Mouse (Mus musculus): ENCODE results near the gene Myof.

The Myof gene

DNA sequence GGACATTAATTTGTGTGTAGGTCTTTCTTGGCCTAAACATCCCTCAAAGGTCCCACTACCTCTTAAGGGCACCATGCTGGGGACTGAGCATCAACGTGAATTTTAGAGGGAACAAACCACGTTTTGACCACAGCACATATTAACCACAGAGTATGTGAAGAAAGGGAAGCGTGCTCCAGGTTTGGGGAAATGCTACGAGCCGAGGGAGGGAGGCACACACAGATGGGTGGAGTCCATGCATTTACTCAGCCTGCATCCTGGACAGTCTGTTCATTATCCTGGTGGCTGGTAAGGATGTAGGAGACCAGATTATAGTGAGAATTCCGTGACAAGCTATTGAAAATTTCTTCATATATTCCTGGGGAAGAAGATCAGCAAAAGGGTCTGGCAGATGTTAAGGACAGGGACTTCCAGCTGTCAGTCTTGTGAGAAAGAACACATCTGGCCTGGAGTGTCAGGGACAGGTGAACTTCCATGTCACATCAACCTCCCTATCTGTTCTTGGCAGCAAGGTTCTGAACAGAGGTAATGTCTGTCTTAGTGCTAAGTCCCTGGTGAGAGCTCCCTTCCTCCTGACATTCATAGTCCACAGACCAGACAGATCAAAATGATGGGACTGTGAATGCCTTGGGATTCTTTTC is 166.7 kb downstream of the Myof start:
- DNase-seq (ENCODE audit: low spot score in 2 of 2) = no peak

- no peak for DNase-seq (ENCODE audit: low spot score in 2 of 2)
Observed at GRCm38 (mm10) chr19:37873499-37873898, 169.9 kb downstream of the Myof start.

- no peak for DNase-seq (ENCODE audit: low spot score in 2 of 2)
Observed at GRCm38 (mm10) chr19:37867592-37867991, 175.8 kb downstream of the Myof start.

DNA sequence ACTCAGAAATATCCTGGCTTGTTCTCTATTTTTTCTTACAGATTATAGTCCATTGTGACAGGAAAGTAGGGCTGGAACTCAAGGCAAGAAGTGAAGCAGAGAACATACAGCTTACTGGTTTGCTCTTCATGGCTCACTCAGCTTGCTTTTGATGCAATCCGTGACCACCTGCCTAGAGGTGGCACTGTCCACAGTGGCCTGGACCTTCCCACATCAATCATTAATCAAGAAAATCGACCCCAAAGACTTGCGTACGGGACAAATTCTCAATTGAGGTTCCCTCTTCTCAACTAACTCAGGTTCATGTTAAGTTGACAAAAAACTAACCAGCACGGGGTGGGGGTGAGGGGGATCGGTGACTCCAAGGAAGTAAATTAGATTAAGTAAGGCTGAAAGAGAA is 176.4 kb downstream of the Myof start:
- DNase-seq (ENCODE audit: low spot score in 2 of 2) = no peak

DNA sequence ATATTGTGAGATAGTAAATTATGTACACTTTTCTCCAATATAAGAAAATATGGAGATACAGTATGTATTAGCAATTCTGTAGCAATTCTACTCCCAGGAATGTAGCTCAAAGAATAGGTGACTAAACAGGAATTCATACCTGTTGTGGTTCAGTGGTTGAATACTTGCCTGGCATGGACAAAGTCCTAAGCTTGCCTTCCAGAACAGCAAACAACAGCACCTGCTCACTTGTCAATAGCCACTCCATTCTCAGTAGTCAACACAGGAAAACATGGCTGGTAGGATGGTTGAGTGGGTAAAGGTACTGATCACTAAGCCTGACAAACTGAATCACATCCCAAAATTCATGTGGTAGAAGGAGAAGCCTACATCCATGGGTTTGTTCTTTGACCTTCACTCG is 182.2 kb downstream of the Myof start:
- no peak for DNase-seq (ENCODE audit: low spot score in 2 of 2)

GRCm38 (mm10) chr19:37860267-37860666 is 183.1 kb downstream of the Myof start:
- DNase-seq (ENCODE audit: low spot score in 2 of 2) = no peak

DNA sequence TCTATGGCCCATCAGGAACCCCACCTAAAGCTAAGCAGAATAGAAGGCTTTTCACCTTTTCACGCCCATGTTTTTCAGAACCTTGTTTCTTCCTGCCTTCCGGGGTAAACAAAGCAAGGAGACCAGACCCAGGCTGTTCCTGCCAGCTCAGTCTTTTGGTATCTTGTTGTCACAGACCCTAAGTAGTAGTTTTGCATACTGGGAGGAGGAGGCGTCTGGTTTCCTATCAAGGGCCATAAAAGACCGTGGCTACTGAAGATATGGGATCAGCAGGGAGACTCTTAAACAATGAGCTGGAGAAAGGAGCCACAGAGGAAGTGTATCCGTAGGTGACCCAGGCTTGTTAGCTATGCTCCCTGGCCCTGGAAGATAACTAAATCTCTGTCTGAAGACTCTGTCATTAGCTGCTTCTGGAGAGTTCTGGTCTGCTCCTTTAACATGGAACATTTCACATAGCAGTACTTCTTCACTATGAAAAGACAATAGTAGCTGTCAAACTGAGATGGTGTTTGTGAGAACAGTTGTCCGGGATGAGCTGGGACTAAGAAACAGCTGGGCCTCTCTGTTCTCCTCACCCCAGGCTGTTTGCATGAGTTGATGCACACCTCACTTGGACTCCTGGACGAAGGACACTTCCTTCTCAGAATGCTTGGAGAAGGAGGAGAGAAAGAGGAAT is 184.8 kb downstream of the Myof start:
- no peak for DNase-seq (ENCODE audit: low spot score in 2 of 2)

DNA sequence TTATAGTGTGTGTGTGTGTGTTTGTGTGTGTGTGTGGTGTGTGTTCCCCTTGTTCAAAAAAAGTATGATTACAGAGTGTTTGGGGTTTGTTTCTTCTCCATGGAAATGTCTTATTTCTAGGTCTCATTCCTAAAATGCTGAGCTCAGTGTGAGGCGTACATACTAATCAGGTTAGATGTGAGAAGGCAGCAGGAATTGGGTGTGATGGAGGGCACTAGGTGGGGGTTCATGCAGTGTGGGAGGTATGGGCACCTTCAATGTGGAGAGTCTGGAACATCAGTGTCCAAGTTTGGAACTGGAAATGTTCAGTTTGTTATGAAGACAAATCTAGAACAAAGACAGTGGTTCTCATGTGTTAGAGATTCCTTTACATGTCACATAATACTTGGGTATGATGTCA is 191.3 kb downstream of the Myof start:
- DNase-seq (ENCODE audit: low spot score in 2 of 2) = no peak

DNA sequence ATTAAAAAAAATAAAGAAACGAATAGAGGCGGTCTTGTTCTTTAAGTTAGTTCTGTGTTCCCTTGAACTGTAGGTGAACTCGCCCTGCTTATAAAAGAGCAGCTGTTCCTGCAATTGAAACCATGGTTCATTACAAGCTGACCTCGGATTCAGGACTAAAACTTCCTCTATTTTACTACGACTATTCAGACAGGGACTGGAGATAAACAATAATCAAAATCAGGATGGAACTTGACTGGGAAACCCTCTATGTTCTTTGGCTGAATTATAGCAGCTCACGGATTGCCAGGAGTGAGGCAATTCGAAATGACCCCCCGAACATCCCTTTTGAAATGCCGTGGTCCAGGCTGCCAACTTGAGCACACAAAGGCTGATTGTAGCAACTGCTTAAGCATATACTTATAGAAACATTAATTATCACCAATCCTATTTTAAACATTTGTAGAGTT is 191.8 kb downstream of the Myof start:
- DNase-seq (ENCODE audit: low spot score in 2 of 2) = no peak
